Comparison of ENCODE assay signal across 23 mouse cellular contexts in the genomic region with DNA sequence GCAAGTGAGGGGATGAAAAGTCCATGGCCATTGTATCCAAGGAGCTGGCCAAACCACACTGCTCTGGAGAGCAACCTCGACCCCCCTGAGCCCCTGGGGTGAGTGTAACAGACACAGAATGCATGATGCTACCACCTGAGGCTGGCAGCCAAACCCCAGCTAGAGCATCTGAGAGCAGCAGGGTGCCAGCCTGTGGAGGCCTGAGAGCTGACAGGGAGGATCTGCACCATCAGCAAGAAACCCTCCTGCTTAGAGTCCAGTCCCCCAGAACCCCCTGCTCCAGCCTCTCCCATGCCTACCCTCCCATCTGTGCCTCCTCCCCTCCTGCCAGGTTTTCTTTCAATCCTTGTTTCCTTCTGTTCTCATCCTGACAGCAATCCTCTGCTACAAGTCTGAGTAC.
DNase-seq lines count a peak whose midpoint lies in the region; TF ChIP-seq lines count a peak whose summit lies in the region.
"Had no signal": no experiment of that assay in that cellular context is flagged by ENCODE, and none has a peak within 500 bp of the region (broad histone marks: within the 10 kb centered on the region; RNA-seq: fewer than 3 reads in every experiment).

No protein-coding gene starts in this region.

- DNase-seq in heart, adult 11 months: peak; percentile 86
- no peak for DNase-seq in heart, postnatal 36 days
- DNase-seq in cerebellum, adult 11-12 months: peak; percentile 67
- peak; percentile 61 for DNase-seq in cerebellum, adult 9-10 months
- DNase-seq in left cerebral cortex, adult 2 months (ENCODE audit: extremely low spot score in 1 of 2, low spot score in 2 of 2): no peak
- no peak for DNase-seq in B cell, adult 2 months
- DNase-seq: adrenal gland, adult 8-10 months; forebrain, postnatal 0 days; gastrocnemius, postnatal 10 days; heart, postnatal 4 days; kidney, adult 11 months; kidney, postnatal 14 days; right cerebral cortex, postnatal 4 days; thymus, adult 18-20 months; thymus, postnatal 36 days had no signal

- intact Hi-C loops in heart, postnatal 36 days (cut with DNase I): no loop called here
- intact Hi-C loops in left cerebral cortex, adult 2 months (cut with DNase I): no loop called here

- no peak for TF ChIP-seq CTCF in left cerebral cortex, adult 2 months (IDR thresholded peaks at IDR 0.05)

- H3K27ac ChIP-seq in left cerebral cortex, adult 2 months: no peak overlapping the region
- H3K27ac ChIP-seq: heart, embryonic 10.5 days; hindbrain, embryonic 14.5 days; limb, embryonic 13.5 days; lung, embryonic 15.5 days; midbrain, embryonic 10.5 days; neural tube, embryonic 12.5 days; stomach, postnatal 0 days had no signal

- no peak overlapping the region for H3K4me3 ChIP-seq in left cerebral cortex, adult 2 months
- H3K4me3 ChIP-seq: heart, embryonic 10.5 days; limb, embryonic 13.5 days; lung, embryonic 15.5 days; midbrain, embryonic 10.5 days; myocyte; neural tube, embryonic 12.5 days had no signal

Comparison
In these comparisons a context has a peak if more than half of its experiments do, and no peak if none do; other contexts are left out.
1. DNase-seq: peak in heart, adult 11 months (single experiment), cerebellum, adult 11-12 months (single experiment) and cerebellum, adult 9-10 months (single experiment); none in heart, postnatal 36 days (0 of 2), left cerebral cortex, adult 2 months (0 of 2) and B cell, adult 2 months (0 of 2).